Mouse (Mus musculus) embryonic facial prominence, embryonic 10.5 days (tissue): ENCODE measurements around the gene Mafk. TPM values are rescaled to one million over a fixed set of nuclear protein-coding genes. Genes with fewer than 3 reads are reported as not detected.

Experiments used
- DNase-seq: peaks from one replicate; pipeline ENCODE4 v3.0.0-alpha.2; 2017; ENCODE audit warnings: low spot score
- H3K27ac ChIP-seq: fragments of 300-500 bp; sonication (generic); replicated peaks from 2 replicates; pipeline ENCODE4 v1.5.1; 2016; ENCODE audit warnings: mild to moderate bottlenecking
- H3K27me3 ChIP-seq: fragments of 300-500 bp; sonication (generic); replicated peaks from 2 replicates; pipeline ENCODE4 v1.6.1; 2016; ENCODE audit warnings: low read depth, mild to moderate bottlenecking; ENCODE audit not compliant: poor library complexity, severe bottlenecking
- H3K36me3 ChIP-seq: fragments of 300-500 bp; sonication (generic); replicated peaks from 2 replicates; pipeline ENCODE4 v1.6.1; 2016; ENCODE audit warnings: mild to moderate bottlenecking, moderate library complexity
- H3K4me1 ChIP-seq: fragments of 300-500 bp; sonication (generic); 2 replicates; pipeline ENCODE4 v1.6.1; 2016
- H3K4me3 ChIP-seq: fragments of 300-500 bp; sonication (generic); 2 replicates; pipeline ENCODE4 v1.5.1; 2016; ENCODE audit warnings: mild to moderate bottlenecking, moderate library complexity
- H3K9me3 ChIP-seq: fragments of 300-500 bp; sonication (generic); 2 replicates; pipeline ENCODE4 v1.6.1; 2016; ENCODE audit warnings: mild to moderate bottlenecking
- WGBS: fragments of 180-500 bp; shearing (Covaris S2); methylation state at CpG from one replicate; pipeline ENCODE4 v1.1.7; 2016; 5-methylcytosine and 5-hydroxymethylcytosine counted together
- microRNA-seq: library from miRNA; unstranded; fragments of <30 nt; microRNA quantifications from one replicate; pipeline ENCODE4, GENCODE M21; 2017
- polyA plus RNA-seq: library from polyadenylated mRNA; unstranded; fragments of >200 nt; fragmentation: Nextera tagmentation; extraction: Ambion mirVana; gene quantifications from 2 replicates; pipeline ENCODE4 v1.2.1, GENCODE M21; 2016

Mafk gene
- polyA plus RNA-seq, 1 experiment from 2014 or later = 9.2 TPM

DNA sequence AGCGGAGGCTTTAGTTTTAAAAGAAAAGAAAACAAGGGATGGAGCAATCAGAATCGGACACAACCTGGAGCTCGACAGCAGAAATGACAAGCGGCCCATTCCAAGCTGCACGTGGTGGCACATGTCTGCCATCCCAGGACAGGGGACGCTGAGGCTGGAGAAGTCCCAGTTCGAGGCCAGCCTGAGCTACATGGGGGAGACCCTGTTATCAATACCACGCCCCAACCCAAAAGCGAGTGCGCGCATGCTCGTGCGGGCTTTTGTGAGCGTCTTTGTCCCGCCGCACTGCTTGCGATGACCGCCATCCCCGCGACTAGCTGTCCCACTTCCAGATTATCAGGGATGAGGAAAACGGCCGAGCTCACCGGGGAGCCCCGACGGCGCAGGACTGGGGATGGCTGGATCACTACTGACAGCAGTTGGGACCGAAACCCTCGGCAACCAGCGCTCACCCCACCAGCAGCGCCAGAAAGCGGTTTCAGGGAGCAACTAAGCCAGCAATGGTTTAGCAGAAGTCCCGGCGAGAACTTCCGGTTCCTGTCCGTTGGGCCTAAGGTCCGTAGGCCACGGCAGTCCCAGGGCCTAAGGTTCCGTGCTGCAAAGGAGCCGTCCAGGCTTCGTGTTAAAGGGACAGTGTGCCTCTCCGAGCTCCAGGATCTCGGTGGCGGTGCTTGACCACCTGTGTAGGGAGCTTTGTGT, 35.2 kb downstream of the Mafk start, which contains the start of the genes Gm26938 and Psmg3:
Gene Gm26938 (minus strand): TSS at position 51 of the 699 bp plus-strand sequence.
Gene Psmg3 (minus strand): TSS at position 529 of the 699 bp plus-strand sequence.
- H3K36me3 ChIP-seq = peaks cover 32% of the 10 kb centered on the region
- H3K27me3 ChIP-seq = no peaks in the 10 kb centered on the region
- H3K4me3 ChIP-seq = peak within 1 kb of the TSS; percentile 73
- no peaks in the 10 kb centered on the region for H3K9me3 ChIP-seq
- H3K4me1 ChIP-seq = peaks cover 15% of the 10 kb centered on the region
- peak; percentile 92 for DNase-seq
- H3K27ac ChIP-seq = peak within 1 kb of the TSS; percentile 88
- WGBS = under 1% methylated on average over 43 of the region's 43 CpGs

DNA sequence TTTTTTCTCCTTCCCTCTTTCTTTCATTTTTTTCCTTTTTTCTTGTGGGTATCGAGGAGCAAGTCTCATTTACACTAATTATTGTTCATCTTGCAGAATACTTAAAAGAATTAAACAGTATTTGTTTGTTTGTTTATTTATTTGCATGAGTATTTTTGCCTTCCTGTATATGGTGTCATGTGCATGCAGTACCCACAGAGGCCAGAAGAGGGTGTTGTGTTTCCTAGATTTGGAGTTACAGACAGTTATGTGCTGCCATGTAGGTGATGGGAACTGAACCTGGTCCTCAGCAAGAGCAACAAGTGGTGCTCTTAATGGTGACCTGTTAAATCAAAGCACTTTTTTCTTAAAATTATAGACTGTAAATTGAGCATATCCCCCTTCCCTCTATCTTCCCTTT, 36.3 kb downstream of the Mafk start:
- peaks cover 22% of the 10 kb centered on the region for H3K36me3 ChIP-seq
- 94% methylated on average over 1 of the region's 1 CpGs for WGBS
- H3K27me3 ChIP-seq = no peaks in the 10 kb centered on the region
- no peaks in the 10 kb centered on the region for H3K9me3 ChIP-seq
- no peak for DNase-seq
- peaks cover 15% of the 10 kb centered on the region for H3K4me1 ChIP-seq
- no peak overlapping the region for H3K4me3 ChIP-seq
- H3K27ac ChIP-seq = no peak overlapping the region

GRCm38 (mm10) chr5:139829384-139829783, 38.1 kb downstream of the Mafk start:
- no peak for DNase-seq
- Histone ChIP-seq H3K36me3 (peaks cover 4% of the 10 kb centered on the region), H3K9me3 (no peaks in the 10 kb centered on the region), H3K27ac (no peak overlapping the region), H3K4me3 (no peak overlapping the region), H3K4me1 (peaks cover 15% of the 10 kb centered on the region), H3K27me3 (no peaks in the 10 kb centered on the region)
- WGBS = 85% methylated on average over 13 of the region's 13 CpGs

GRCm38 (mm10) chr5:139830734-139831133, 39.4 kb downstream of the Mafk start:
- 87% methylated on average over 3 of the region's 3 CpGs for WGBS
- no peaks in the 10 kb centered on the region for H3K27me3 ChIP-seq
- no peak overlapping the region for H3K27ac ChIP-seq
- H3K9me3 ChIP-seq = no peaks in the 10 kb centered on the region
- DNase-seq = no peak
- H3K36me3 ChIP-seq = no peaks in the 10 kb centered on the region
- H3K4me3 ChIP-seq = no peak overlapping the region
- H3K4me1 ChIP-seq = peaks cover 8% of the 10 kb centered on the region

- no peak for DNase-seq
- Histone ChIP-seq H3K4me1 (0 out of 2 replicates have a peak, but pooled peaks cover 1% of the 10 kb centered on the region), H3K9me3 (no peaks in the 10 kb centered on the region), H3K27me3 (no peaks in the 10 kb centered on the region), H3K4me3 (no peak overlapping the region), H3K27ac (no peak overlapping the region), H3K36me3 (no peaks in the 10 kb centered on the region)
- 83% methylated on average over 7 of the region's 7 CpGs for WGBS
Measured at GRCm38 (mm10) chr5:139832125-139832524, 40.8 kb downstream of the Mafk start.

DNA sequence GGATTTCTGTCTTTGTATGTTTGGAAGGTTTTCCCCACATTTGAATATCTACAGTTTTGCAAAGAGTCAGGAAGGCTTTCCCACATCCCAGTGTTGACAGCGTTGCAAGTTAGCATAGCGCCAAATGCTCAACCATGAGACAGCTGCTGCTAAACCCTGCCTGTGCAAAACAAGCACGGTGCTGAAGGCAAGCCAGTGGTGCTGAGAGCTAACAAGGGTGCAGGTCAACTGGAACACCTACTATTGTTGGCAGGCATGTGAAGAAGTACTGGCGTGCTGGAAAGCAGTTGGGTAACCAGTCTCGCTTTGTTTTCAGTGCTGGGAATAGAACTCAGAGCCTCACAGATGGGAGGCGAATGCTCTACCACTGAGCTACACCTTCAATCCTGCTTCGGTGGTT, 44.4 kb downstream of the Mafk start:
- Histone ChIP-seq H3K27ac (no peak overlapping the region), H3K4me1 (peaks cover 6% of the 10 kb centered on the region), H3K9me3 (no peaks in the 10 kb centered on the region), H3K27me3 (no peaks in the 10 kb centered on the region), H3K36me3 (no peaks in the 10 kb centered on the region), H3K4me3 (no peak overlapping the region)
- WGBS = 87% methylated on average over 7 of the region's 7 CpGs
- no peak for DNase-seq

DNA sequence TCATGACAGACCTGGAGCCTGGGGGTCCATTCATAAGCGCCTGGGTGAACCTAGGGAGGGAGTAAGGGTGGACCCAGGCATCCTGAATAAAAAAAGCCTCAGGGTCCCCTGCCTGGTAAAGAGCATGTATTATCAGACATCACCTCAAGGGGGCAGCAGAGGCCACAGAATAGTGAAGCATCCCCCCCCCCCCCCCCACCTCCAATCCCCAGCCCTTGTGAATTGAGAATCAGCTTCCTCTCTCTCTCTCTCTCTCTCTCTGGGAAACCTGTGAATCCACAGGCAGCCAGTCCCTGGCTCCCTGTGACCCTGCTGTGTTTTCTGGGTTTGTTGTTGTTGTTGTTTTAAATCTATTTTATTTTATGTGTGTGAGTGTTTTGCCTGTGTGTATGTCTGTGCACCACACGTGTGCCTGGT, 47.2 kb downstream of the Mafk start:
- Histone ChIP-seq H3K4me3 (no peak overlapping the region), H3K27me3 (0 out of 2 replicates have a peak, but pooled peaks cover 5% of the 10 kb centered on the region), H3K4me1 (peaks cover 6% of the 10 kb centered on the region), H3K9me3 (no peaks in the 10 kb centered on the region), H3K36me3 (no peaks in the 10 kb centered on the region), H3K27ac (no peak overlapping the region)
- WGBS = 16% methylated on average over 2 of the region's 2 CpGs
- peak; percentile 82 for DNase-seq

DNA sequence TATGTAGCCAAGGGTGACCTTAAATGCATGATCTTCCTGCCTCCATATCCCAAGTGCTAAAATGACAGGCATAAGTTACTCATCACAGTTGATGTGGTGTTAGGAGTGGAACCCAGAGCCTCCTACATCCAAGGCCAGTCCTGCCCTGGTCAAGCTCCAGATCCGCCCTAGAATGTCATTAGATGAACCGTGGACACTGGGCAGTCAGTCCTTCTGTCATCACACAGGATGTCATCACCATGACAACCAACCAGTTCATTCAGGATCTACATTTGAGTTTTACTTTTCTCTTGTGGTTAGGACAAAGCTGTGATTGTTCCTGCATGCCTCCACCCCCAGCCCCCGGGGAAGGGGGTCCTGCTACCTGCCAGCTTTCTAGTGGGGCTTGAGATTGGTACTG, 47.8 kb downstream of the Mafk start:
- 18% methylated on average over 3 of the region's 3 CpGs for WGBS
- no peaks in the 10 kb centered on the region for H3K36me3 ChIP-seq
- 0 out of 2 replicates have a peak, but pooled peaks cover 1% of the 10 kb centered on the region for H3K9me3 ChIP-seq
- 0 out of 2 replicates have a peak, but pooled peaks cover 5% of the 10 kb centered on the region for H3K27me3 ChIP-seq
- no peak overlapping the region for H3K27ac ChIP-seq
- DNase-seq = peak; percentile 34
- peaks cover 6% of the 10 kb centered on the region for H3K4me1 ChIP-seq
- no peak overlapping the region for H3K4me3 ChIP-seq

DNA sequence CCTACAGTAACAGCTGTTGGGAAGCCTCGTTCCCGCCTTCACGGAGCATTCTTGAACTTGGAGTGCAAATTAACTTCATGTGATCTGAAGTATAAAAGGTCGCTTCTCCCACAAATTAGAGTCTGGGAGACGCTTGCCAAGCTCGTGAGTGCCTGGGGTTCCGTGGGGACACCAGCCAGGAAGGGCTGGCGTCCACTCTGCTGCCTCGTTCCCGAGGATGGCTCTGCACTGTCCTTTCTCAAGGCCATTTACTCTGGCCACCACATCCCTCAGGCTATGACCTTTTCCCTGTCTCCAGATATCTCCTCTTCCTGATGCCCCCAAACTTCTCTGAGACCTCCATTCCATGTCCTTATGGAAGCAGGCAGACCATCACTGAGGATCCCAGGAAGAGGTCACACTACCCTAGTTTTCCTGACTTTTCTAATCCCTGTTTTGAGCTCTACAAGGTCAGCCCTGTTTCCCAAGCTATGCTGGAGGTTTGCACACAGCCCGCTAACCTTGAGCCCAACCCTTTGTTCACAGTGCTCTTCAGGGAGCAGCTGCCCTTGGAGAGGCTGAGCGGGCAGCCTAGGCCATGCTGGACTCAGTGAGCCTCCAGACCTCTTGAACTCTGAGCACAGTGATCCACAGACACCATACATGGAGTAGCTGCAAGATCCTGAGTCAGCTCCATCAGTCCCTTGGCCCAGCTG, 58.5 kb downstream of the Mafk start:
- Histone ChIP-seq H3K4me1 (peaks cover 10% of the 10 kb centered on the region; the same call in 1 of the 2 replicates), H3K36me3 (no peaks in the 10 kb centered on the region), H3K27me3 (no peaks in the 10 kb centered on the region; the same call in 1 of the 2 replicates), H3K9me3 (peaks cover 5% of the 10 kb centered on the region; the same call in 1 of the 2 replicates), H3K4me3 (no peak overlapping the region), H3K27ac (no peak overlapping the region)
- WGBS = 87% methylated on average over 12 of the region's 12 CpGs
- DNase-seq = no peak

Small RNA genes lying within 50 kb of the gene (microRNA-seq; reads per million reads assigned to microRNA genes)
- not detected for gene Mir7037

Other genes starting within 250 kb of the Mafk start
- gene Uncx, start 248.0 kb upstream of the Mafk start, polyA plus RNA-seq = 3.3 and 4.7 TPM in 2 replicates
- gene Micall2, start 55.2 kb upstream of the Mafk start, polyA plus RNA-seq = 8.6 and 10.5 TPM in 2 replicates
- gene Ints1, start 15.8 kb upstream of the Mafk start, polyA plus RNA-seq = 42.6 and 44.4 TPM in 2 replicates
- gene Tmem184a, start 28.4 kb downstream of the Mafk start, polyA plus RNA-seq = 3.5 and 4.3 TPM in 2 replicates
- not detected in 2 replicates for gene Gm26938, start 34.9 kb downstream of the Mafk start, polyA plus RNA-seq
- 91.9 and 95.0 TPM in 2 replicates for gene Psmg3, start 35.4 kb downstream of the Mafk start, polyA plus RNA-seq
- gene Elfn1, start 116.4 kb downstream of the Mafk start, polyA plus RNA-seq = 0.12 and 0.40 TPM in 2 replicates